Mouse (Mus musculus) intestine, postnatal 0 days (tissue): ENCODE measurements around the gene Prkg1. TPM values are rescaled to one million over a fixed set of nuclear protein-coding genes. Genes with fewer than 3 reads are reported as not detected.

ENCODE experiments used
- ATAC-seq: fragments of 200-750 bp; cut with Nextera tagmentation; 2 replicates; pipeline ENCODE4 v1.8.0; 2017; ENCODE audit warnings: mild to moderate bottlenecking, moderate TSS enrichment, moderate library complexity
- H3K27ac ChIP-seq: fragments of 300-500 bp; sonication (generic); 2 replicates; pipeline ENCODE4 v1.5.1; 2014; ENCODE audit warnings: mild to moderate bottlenecking, low read depth, low read length, moderate library complexity
- H3K27me3 ChIP-seq: fragments of 300-500 bp; sonication (generic); replicated peaks from 2 replicates; pipeline ENCODE4 v1.6.1; 2014; ENCODE audit warnings: low read length, mixed read lengths; ENCODE audit not compliant: control insufficient read depth, insufficient read depth
- H3K36me3 ChIP-seq: fragments of 300-500 bp; sonication (generic); 2 replicates; pipeline ENCODE4 v1.6.1; 2014; ENCODE audit warnings: mild to moderate bottlenecking, moderate library complexity; ENCODE audit not compliant: control insufficient read depth, insufficient read depth
- H3K4me1 ChIP-seq: fragments of 300-500 bp; sonication (generic); replicated peaks from 2 replicates; pipeline ENCODE4 v1.6.1; 2014; ENCODE audit warnings: antibody characterized with exemption, low read length, mixed read lengths; ENCODE audit not compliant: control insufficient read depth, insufficient read depth
- H3K4me2 ChIP-seq: fragments of 300-500 bp; sonication (generic); replicated peaks from 2 replicates; pipeline ENCODE4 v1.6.1; 2014; ENCODE audit warnings: low read depth, mild to moderate bottlenecking, moderate library complexity
- H3K4me3 ChIP-seq: fragments of 300-500 bp; sonication (generic); 2 replicates; pipeline ENCODE4 v1.5.1; 2014; ENCODE audit warnings: low read depth, low read length
- H3K9ac ChIP-seq: fragments of 300-500 bp; sonication (generic); 2 replicates; pipeline ENCODE4 v1.6.1; 2014; ENCODE audit warnings: mild to moderate bottlenecking, low read depth, low read length
- H3K9me3 ChIP-seq: fragments of 300-500 bp; sonication (generic); 2 replicates; pipeline ENCODE4 v1.6.1; 2016; ENCODE audit warnings: mixed run types; ENCODE audit not compliant: control insufficient read depth
- CTCF ChIP-seq: sonication (generic); IDR thresholded peaks from 2 replicates; pipeline ENCODE4 v1.5.1; 2016; ENCODE audit warnings: low read depth, mild to moderate bottlenecking, control low read depth, antibody characterized with exemption, moderate library complexity
- WGBS: fragments of 180-500 bp; shearing (Covaris S2); extraction: QIAGEN DNeasy Blood & Tissue Kit; methylation state at CpG from one replicate; pipeline ENCODE4 v1.1.7; 2014; 5-methylcytosine and 5-hydroxymethylcytosine counted together
- polyA plus RNA-seq: library from polyadenylated mRNA; unstranded; fragments of >200 nt; fragmentation: Nextera tagmentation; extraction: Ambion mirVana; gene quantifications from 2 replicates; pipeline ENCODE4 v1.2.1, GENCODE M21; 2015

Prkg1 gene
- polyA plus RNA-seq, 1 experiment from 2014 or later, result 4.0 TPM

- Histone ChIP-seq H3K27me3 (no peaks in the 10 kb centered on the region), H3K9me3 (no peaks in the 10 kb centered on the region), H3K4me2 (no peak overlapping the region), H3K4me3 (no peak overlapping the region), H3K27ac (no peak overlapping the region), H3K9ac (no peak overlapping the region), H3K36me3 (no peaks in the 10 kb centered on the region), H3K4me1 (no peaks in the 10 kb centered on the region)
- ATAC-seq, result no peak
- no peak for TF ChIP-seq CTCF
- 60% methylated on average over 6 of the region's 6 CpGs for WGBS
These were observed 660.1 kb downstream of the Prkg1 start for GRCm38 (mm10) chr19:31104764-31105163.

GRCm38 (mm10) chr19:31099369-31099768 lies 665.5 kb downstream of the Prkg1 start:
- no peak for ATAC-seq
- TF ChIP-seq CTCF, result no peak
- H3K9ac ChIP-seq, result no peak overlapping the region
- WGBS, result 86% methylated on average over 3 of the region's 3 CpGs
- H3K27ac ChIP-seq, result no peak overlapping the region
- H3K9me3 ChIP-seq, result no peaks in the 10 kb centered on the region
- no peaks in the 10 kb centered on the region for H3K4me1 ChIP-seq
- no peaks in the 10 kb centered on the region for H3K36me3 ChIP-seq
- H3K4me2 ChIP-seq, result no peak overlapping the region
- H3K4me3 ChIP-seq, result no peak overlapping the region
- H3K27me3 ChIP-seq, result no peaks in the 10 kb centered on the region

- Histone ChIP-seq H3K27ac (no peak overlapping the region), H3K9ac (no peak overlapping the region), H3K9me3 (no peaks in the 10 kb centered on the region), H3K4me3 (no peak overlapping the region), H3K4me2 (no peak overlapping the region), H3K4me1 (no peaks in the 10 kb centered on the region), H3K27me3 (no peaks in the 10 kb centered on the region), H3K36me3 (no peaks in the 10 kb centered on the region)
- WGBS, result 81% methylated on average over 3 of the region's 3 CpGs
- no peak for TF ChIP-seq CTCF
- ATAC-seq, result no peak
These were observed 667.0 kb downstream of the Prkg1 start for GRCm38 (mm10) chr19:31097857-31098256.

GRCm38 (mm10) chr19:31083761-31084160 lies 681.1 kb downstream of the Prkg1 start:
- H3K4me3 ChIP-seq, result peak overlapping the region; percentile 70
- WGBS, result 96% methylated on average over 8 of the region's 8 CpGs
- ATAC-seq, result no peak
- H3K9me3 ChIP-seq, result no peaks in the 10 kb centered on the region
- H3K9ac ChIP-seq, result no peak overlapping the region
- 0 out of 2 replicates have a peak, but pooled peaks cover 3% of the 10 kb centered on the region for H3K36me3 ChIP-seq
- no peaks in the 10 kb centered on the region for H3K27me3 ChIP-seq
- H3K4me1 ChIP-seq, result peaks cover 4% of the 10 kb centered on the region; the same call in 1 of the 2 replicates
- H3K4me2 ChIP-seq, result peak overlapping the region; percentile 70
- TF ChIP-seq CTCF, result no peak
- no peak overlapping the region for H3K27ac ChIP-seq

- Histone ChIP-seq H3K27me3 (no peaks in the 10 kb centered on the region), H3K9me3 (no peaks in the 10 kb centered on the region), H3K36me3 (0 out of 2 replicates have a peak, but pooled peaks cover 3% of the 10 kb centered on the region), H3K4me1 (peaks cover 4% of the 10 kb centered on the region; the same call in 1 of the 2 replicates), H3K27ac (peak within 1 kb of the TSS; percentile 84), H3K4me2 (peak within 1 kb of the TSS; percentile 70), H3K4me3 (peak within 1 kb of the TSS; percentile 70), H3K9ac (peak within 1 kb of the TSS; percentile 78)
- WGBS, result 3% methylated on average over 56 of the region's 56 CpGs
- no peak for TF ChIP-seq CTCF
- peak; percentile 100 for ATAC-seq
These were observed 682.0 kb downstream of the Prkg1 start, which contains the start of gene Cstf2t for GRCm38 (mm10) chr19:31082662-31083429. Gene Cstf2t, plus strand, starts transcription at chr19:31082837.

- TF ChIP-seq CTCF, result no peak
- Histone ChIP-seq H3K4me3 (peak overlapping the region; percentile 70), H3K4me2 (peak overlapping the region; percentile 61), H3K4me1 (peaks cover 4% of the 10 kb centered on the region; the same call in 1 of the 2 replicates), H3K9ac (no peak overlapping the region), H3K27ac (peak overlapping the region; percentile 84; the same call in 1 of the 2 replicates), H3K27me3 (no peaks in the 10 kb centered on the region), H3K9me3 (no peaks in the 10 kb centered on the region), H3K36me3 (0 out of 2 replicates have a peak, but pooled peaks cover 3% of the 10 kb centered on the region)
- WGBS, result 15% methylated on average over 7 of the region's 7 CpGs
- no peak for ATAC-seq
These were observed 682.6 kb downstream of the Prkg1 start for GRCm38 (mm10) chr19:31082226-31082625.
